Mouse (Mus musculus) right cerebral cortex, postnatal 14 days (tissue): ENCODE results near the gene Fgfbp3.
A peak's percentile ranks its signal among the peaks of the same experiment; 100 is the strongest.
"Not testable (repeated sequence)": the region's sequence is repeated elsewhere in the genome, so short reads cannot be mapped to it uniquely, and the experiment has no call there.

Experiments used
- DNase-seq: peaks from one replicate; pipeline ENCODE4 v3.0.0; 2022

Gene Fgfbp3

DNA sequence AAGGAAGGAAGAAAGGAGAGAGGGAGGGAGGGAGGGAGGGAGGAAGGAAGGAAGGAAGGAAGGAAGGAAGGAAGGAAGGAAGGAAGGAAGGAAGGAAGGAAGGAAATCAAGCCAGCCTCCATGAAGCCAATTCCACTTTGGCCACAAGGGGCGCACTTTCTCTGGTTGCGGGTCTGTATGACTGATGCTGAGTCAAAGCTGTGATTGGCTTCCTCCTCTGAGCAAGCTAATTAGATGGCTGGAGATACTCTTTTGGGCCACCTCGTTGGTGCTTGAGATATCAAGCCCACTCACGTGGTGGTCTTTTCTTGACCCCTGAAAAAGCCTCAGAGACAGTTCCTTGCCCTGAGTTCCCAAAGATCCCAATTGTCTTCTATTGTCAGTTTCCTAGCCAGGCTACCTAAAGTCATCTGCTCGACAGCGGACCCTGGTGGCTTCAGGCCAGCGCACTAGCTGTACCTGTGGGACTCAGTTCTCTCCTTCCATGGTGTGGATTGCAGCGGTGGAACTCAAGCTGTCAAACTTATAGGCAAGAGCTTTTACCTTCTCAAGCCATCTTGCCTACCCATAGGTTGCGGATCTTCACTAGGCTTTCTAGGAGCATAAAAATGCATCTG, 9.6 kb downstream of the Fgfbp3 start:
- peak; percentile 70 for DNase-seq

DNA sequence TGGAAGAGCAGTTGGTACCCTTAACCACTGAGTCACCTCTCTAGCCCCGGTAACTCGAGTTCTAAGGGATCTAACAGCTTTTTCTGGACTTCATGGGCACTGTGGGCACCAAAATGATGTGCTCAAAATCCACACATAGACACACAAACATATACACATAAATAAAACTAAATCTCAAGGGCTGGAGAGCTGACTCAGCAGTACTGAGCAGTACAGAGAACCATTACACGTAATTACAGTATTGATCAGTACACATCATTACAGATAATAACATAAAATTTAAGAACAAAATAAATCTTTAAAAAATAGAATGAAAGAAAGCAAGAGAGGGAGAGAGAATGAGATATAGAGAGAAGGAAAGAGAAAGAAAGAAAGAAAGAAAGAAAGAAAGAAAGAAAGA, 10.3 kb downstream of the Fgfbp3 start:
- DNase-seq: no peak

DNA sequence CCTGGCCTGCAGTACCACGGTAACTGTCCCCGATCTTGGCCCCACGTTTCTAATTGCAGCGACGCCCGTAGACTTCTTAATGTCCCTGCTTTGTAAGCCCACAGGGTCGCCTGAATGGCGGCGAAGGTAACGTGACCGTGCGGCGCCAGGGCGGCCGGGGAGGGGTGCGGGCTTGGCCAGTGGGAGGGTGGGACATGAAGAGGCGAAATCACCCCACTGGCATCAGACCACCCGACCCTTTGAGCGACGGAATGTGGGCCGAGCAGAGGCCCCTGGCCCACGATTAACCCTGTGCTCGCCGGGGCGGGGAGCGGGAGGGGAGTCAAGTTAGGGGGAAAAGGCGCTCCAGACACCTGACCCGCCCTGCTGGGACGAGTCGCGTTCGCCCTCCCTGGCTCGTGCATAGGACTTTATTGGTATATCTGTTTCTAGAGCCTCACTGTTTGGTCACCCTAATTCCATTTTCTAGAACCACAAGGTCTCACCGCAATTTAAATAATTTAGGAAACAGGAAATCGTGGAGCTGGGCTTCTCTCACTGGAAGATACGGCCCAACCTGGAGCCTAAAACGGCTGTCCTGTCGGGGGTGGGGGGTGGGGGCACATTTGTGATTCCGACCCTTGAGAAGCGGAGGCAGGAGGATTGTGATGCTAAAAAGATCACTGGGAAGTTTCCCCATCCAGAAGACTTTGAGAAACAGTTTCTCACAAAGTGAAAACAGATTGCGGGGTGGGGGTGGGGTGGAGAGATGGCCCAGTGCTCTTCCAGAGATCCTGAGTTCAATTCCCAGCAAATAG, 15.0 kb downstream of the Fgfbp3 start:
- peak; percentile 57 for DNase-seq

DNA sequence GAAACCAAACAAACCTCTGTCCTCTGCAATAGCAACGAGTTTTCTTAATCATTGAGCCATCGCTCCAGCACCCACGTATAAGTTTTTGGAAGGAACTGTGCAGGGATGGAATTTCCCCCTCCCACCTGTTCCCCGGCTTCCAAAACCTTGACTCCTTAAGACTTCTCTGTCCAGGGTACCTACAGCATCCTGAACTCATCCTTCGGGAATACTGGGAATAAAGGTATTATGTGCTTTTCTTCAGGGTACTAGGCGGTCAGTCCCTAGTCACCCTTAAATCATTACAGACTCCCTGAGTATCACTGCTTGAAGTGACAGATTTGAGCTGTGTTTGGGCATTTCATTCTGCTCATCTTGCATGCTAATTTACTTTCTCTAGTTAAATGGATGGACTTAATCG, 16.0 kb downstream of the Fgfbp3 start:
- no peak for DNase-seq

- peak; percentile 25 for DNase-seq
Observed at GRCm38 (mm10) chr19:36897778-36898177, 21.6 kb downstream of the Fgfbp3 start.

- DNase-seq: no peak
Observed at GRCm38 (mm10) chr19:36896791-36897569, 22.4 kb downstream of the Fgfbp3 start.

GRCm38 (mm10) chr19:36891746-36892145, 27.7 kb downstream of the Fgfbp3 start:
- DNase-seq: no peak

DNA sequence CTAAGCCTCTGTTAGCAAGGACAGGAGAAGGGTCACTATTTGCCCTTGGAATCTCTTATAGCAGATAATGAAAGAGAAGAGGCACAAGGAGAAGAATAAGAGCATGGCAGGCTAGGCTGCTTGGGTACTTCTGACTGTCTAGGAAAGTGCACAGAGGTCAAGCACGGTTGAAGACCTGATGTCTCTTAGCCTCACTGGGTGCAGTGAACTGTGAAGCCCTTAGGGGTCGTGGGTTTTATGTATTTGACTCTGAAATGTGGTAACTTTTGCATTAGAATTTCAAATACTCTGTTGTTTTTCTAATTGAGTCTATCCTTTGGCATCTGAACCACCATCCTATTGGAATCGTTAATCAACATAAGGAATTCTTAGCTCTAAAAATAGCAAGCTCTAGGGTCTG, 31.7 kb downstream of the Fgfbp3 start:
- DNase-seq: no peak

- DNase-seq: no peak
Observed at GRCm38 (mm10) chr19:36886316-36886715, 33.1 kb downstream of the Fgfbp3 start.

DNA sequence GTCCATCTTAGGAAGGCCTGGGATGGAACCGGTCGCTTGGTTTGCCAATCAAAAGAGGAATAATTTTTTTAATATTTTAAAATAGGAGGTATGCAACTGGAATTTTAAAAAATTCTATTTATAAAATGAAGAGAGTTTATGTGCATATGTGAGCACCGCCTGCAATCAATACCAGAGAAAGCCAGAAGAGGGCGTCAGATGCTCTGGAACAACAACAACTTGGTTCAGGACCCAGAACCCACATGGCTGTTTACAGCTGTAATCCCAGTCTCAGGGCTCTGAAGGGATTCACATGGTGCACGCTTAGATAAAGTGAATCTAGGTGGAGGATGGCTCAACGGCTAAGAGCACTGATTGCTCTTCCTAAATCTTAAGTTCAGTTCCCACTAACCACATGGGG, 36.3 kb downstream of the Fgfbp3 start:
- DNase-seq: peak; percentile 21

DNA sequence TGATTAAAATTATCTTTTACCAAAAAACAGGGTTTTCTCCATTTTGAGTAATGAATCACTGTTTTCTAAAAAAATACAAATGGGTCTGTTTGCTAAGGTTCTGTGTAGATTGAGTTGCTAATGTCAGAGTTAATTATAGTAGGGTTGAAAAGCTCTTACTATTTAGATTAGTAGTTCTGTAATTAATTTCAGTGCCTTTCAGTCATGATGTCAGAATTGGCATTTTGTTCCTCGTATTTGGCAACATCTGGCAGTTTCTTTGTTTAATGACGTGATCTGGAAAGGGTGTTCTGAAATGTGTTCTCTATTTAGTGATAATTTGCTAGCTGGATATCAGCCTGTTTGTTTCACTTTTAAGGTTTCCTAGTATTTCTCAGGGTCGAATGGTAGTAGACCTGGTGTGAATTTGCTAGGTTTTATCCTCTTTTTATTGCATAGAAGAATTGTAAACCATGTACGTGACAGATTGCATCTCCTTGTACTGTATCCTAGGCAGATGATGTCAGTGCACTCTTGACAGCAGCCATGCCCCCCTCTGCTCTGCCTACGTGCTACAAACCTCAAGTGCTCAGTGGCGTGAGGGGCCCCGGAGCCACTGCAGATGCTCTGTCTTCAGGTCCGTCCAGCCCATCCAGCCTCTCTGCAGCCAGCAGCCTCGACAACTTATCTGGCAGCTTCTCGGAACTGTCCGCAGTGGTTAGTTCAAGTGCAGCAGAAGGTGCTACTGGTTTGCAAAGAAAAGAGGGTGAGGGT, 40.5 kb downstream of the Fgfbp3 start:
- DNase-seq: no peak

GRCm38 (mm10) chr19:36877329-36877728, 42.1 kb downstream of the Fgfbp3 start:
- no peak for DNase-seq

- DNase-seq: no peak
Observed at GRCm38 (mm10) chr19:36874651-36875050, 44.8 kb downstream of the Fgfbp3 start.

GRCm38 (mm10) chr19:36868675-36869074, 50.7 kb downstream of the Fgfbp3 start:
- not testable (repeated sequence) for DNase-seq
